Mouse (Mus musculus) CH12F3 (cell line): ENCODE data around the gene Olfr506.
"Not testable (repeated sequence)": the region's sequence is repeated elsewhere in the genome, so short reads cannot be mapped to it uniquely, and the experiment has no call there.

Source experiments
- in situ Hi-C: fragments of 300-500 bp; cut with MboI; formaldehyde crosslinking; loops from 2 replicates; pipeline ENCODE4 v1.14.3; 2020; ENCODE audit warnings: low sequenced_read_pairs

The Olfr506 gene

DNA sequence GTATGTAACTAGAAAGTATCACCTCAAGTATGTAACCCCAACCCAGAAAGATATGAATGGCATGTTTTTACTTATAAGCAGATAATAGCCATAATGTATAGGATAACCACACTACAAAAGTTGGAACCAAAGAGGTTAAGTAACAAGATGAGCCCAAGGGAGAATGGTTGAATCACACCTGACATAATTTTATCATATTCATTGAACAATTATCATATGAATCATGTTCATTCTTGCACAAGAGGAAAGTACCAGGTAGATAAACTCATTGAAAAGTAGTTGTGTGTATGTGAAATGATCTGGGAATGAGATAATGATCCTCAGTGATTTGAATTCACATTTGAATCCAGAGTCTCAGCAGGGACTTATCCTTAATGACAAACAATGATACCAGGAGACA is at the start of gene Olfr506:
Olfr506 (plus strand) TSS at position 301 of the 400 bp plus-strand sequence.
- in situ Hi-C loops, result no loop called here

DNA sequence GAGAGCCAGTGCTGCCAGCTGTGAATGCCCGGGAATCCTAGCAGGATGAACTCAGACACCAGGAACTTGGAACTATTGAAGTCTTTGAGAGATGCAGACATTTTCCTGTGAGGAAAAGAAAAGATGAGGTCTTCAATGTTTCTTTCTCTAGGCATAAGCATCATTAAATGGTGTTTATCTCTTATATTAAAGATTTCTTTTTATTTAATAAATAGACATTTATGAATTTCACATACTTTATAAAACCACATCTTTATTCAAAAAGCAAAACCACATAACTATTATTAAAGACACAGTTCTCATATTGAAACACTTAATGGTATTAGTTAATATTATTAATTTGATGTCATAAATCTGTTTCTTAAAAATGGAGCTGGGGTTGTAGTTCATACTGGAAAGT is 44.9 kb upstream of the Olfr506 start, which contains the start of gene Olfr504:
Olfr504 (minus strand) TSS at position 101 of the 400 bp plus-strand sequence.
- in situ Hi-C loops, result no loop called here

- in situ Hi-C loops, result no loop called here
These were observed 20.8 kb upstream of the Olfr506 start for GRCm38 (mm10) chr7:108589797-108590196.

DNA sequence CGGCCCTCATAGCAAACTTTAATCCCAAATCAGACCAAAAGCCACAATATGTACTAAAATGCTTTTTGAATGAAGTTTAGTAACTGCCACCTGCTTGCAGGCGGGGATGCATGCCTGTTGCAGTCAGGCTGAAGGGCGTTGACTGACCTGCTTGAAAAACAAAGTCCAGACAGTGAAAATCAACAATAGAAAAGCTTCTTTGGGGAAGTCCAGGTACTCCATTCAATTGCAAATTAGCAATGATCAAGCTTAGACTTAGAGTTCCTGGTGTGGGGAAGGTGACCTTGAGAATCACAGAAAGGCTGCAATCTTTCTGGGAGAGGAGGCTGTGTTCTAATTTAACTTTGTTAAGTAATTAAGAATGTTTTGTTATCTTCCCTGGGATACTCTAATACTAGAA is 8.7 kb upstream of the Olfr506 start:
- in situ Hi-C loops, result not testable (repeated sequence)

GRCm38 (mm10) chr7:108614110-108614509 is 3.5 kb downstream of the Olfr506 start:
- in situ Hi-C loops, result no loop called here

- in situ Hi-C loops, result not testable (repeated sequence)
These were observed 6.2 kb downstream of the Olfr506 start for GRCm38 (mm10) chr7:108616781-108617180.

DNA sequence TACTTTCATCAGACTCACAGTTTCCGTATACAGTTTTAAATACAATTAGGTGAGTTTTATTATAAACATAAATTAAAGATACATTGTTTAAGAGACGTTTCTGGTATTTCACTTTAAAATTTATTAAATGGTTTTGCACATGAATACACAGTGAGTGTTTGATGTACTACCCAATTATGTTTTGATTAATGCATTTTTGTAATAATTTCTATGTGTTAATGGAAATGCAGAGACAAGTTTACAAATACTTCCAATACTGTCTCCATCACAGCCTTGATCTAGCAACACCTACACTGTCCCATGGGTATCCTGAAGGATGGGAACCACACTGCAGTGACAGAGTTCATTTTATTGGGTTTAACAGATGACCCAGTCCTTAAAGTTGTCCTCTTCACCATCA is 10.9 kb downstream of the Olfr506 start, which contains the start of gene Olfr507:
Olfr507 (plus strand) TSS at position 301 of the 400 bp plus-strand sequence.
- in situ Hi-C loops, result no loop called here

GRCm38 (mm10) chr7:108629694-108630093 is 19.1 kb downstream of the Olfr506 start, which contains the start of gene Olfr508:
Gene Olfr508 (plus strand): TSS chr7:108629994.
- in situ Hi-C loops, result no loop called here

- in situ Hi-C loops, result no loop called here
These were observed 41.2 kb downstream of the Olfr506 start, which contains the start of gene Olfr509 for GRCm38 (mm10) chr7:108651806-108652205. Gene Olfr509 (minus strand): TSS chr7:108651906.

DNA sequence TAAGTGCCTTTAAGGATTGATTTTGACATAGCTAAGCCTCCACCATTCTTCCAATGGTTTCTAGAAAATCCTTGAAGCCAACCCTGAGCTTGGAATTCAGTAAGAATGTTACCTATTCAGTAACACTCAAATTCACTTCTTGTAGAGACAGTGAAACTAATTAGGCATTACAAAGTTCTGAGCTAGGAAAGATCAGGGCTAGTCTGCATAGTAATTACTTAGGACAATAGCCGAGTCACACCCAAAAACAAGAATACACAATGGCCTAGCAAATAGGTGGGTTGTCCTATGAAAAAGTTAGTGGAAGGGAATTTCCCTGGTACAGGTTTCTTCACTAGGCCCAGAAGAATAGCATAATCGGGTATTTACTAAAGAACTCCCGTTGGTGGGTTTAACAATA is 51.8 kb downstream of the Olfr506 start:
- in situ Hi-C loops, result no loop called here
